Mouse (Mus musculus) bone marrow macrophage, adult 2 months (primary cell): ENCODE data around the gene Gm20683. TPM values are rescaled to one million over a fixed set of nuclear protein-coding genes. Genes with fewer than 3 reads are reported as not detected.

Source experiments
- H3K27ac ChIP-seq: 2 replicates; pipeline ENCODE4 v1.5.1; 2012; ENCODE audit warnings: low read depth, low read length; ENCODE audit not compliant: insufficient read depth
- H3K4me1 ChIP-seq: 2 replicates; pipeline ENCODE4 v1.6.1; 2012; ENCODE audit warnings: low read length; ENCODE audit not compliant: control insufficient read depth, insufficient read depth
- H3K4me3 ChIP-seq: 2 replicates; pipeline ENCODE4 v1.5.1; 2012; ENCODE audit warnings: mild to moderate bottlenecking, low read length, moderate library complexity; ENCODE audit not compliant: insufficient read depth
- CTCF ChIP-seq: IDR thresholded peaks from 2 replicates; pipeline ENCODE4 v1.5.1; 2012; ENCODE audit warnings: low read depth, mild to moderate bottlenecking, low read length, moderate library complexity
- POLR2A ChIP-seq: IDR thresholded peaks from 2 replicates; pipeline ENCODE4 v1.6.1; 2012; ENCODE audit warnings: mild to moderate bottlenecking, low read depth, low read length, borderline replicate concordance
- polyA plus RNA-seq: library from polyadenylated mRNA; stranded (reverse); fragments of >200 nt; gene quantifications from 2 replicates; pipeline ENCODE4 v1.2.4, GENCODE M21; 2012; ENCODE audit not compliant: missing spikeins, insufficient read depth, insufficient read length

The Gm20683 gene
- polyA plus RNA-seq, 1 experiment, result 1.5 TPM

DNA sequence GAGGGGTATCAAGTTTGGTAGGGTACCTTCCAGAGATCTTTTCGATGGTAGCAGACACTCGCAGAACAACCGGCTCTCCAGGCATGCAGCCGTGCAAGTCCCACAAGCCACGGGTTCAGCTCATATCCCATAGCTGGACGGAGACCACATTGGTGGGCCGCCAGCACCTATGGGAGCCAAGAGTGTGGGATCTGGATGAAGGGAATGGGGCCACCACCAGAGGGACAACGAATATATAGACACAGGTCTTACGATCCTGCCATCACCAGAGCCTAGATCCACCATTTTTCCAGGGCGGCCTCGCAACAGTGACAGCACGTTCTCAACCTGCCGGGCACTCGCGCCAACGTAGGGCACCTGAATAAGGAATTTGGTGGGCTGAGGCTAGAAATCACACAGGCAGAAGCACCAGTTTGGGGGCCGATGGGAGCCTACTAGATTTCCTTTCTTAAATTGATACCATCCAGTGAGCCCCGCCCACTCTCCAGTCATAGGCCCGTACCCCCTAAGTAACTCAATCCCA, 50.2 kb downstream of the Gm20683 start:
- Histone ChIP-seq H3K4me3 (peak overlapping the region; percentile 68), H3K4me1 (peaks cover 19% of the 10 kb centered on the region), H3K27ac (peak overlapping the region; percentile 84; the same call in 1 of the 2 replicates)
- TF ChIP-seq POLR2A (no peak), CTCF (no peak)

GRCm38 (mm10) chr17:25786781-25787504, 54.6 kb downstream of the Gm20683 start:
- Histone ChIP-seq H3K4me3 (no peak overlapping the region), H3K27ac (no peak overlapping the region), H3K4me1 (peaks cover 15% of the 10 kb centered on the region)
- TF ChIP-seq POLR2A (no peak), CTCF (no peak)

DNA sequence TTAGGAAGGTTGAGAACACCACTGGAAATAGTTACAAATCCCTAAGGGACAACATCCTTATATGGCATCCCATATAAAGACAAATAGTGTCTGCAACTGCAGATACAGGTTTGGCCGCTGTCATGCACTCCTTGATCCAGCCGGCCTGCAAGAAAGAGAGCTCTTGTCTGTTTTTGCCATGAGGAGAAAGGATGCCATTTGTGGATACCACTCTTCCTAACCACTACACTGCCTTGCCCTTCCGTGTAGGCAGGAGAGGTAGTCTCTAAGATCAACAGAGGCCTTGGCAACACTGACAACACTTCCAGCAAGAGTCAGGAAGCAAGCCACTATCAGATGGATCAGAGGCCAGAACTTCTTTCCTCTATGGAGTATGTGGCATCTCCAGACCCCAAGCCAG, 55.3 kb downstream of the Gm20683 start, which contains the start of gene Ccdc78:
TSS of gene Ccdc78 (plus strand) at position 301 of the 400 bp plus-strand sequence.
- no peak within 1 kb of the TSS for H3K27ac ChIP-seq
- peaks cover 13% of the 10 kb centered on the region for H3K4me1 ChIP-seq
- H3K4me3 ChIP-seq, result peak within 1 kb of the TSS; percentile 68
- TF ChIP-seq CTCF (no peak), POLR2A (no peak)

GRCm38 (mm10) chr17:25785281-25785745, 56.2 kb downstream of the Gm20683 start, which contains the start of gene Haghl:
Haghl (minus strand) TSS chr17:25785673.
- TF ChIP-seq CTCF (no peak), POLR2A (no peak)
- H3K4me1 ChIP-seq, result peaks cover 8% of the 10 kb centered on the region
- peak within 1 kb of the TSS; percentile 32 for H3K27ac ChIP-seq
- peak within 1 kb of the TSS; percentile 68 for H3K4me3 ChIP-seq

Other genes starting within 250 kb of the Gm20683 start
- gene Gng13, start 124.6 kb downstream of the Gm20683 start, polyA plus RNA-seq, result not detected in 2 replicates
- gene Chtf18, start 114.3 kb downstream of the Gm20683 start, polyA plus RNA-seq, result 7.4 and 14.1 TPM in 2 replicates
- gene Rpusd1, start 114.1 kb downstream of the Gm20683 start, polyA plus RNA-seq, result 10.1 and 10.2 TPM in 2 replicates
- gene Mslnl, start 105.7 kb downstream of the Gm20683 start, polyA plus RNA-seq, result not detected in 2 replicates
- not detected in 2 replicates for gene Msln, start 87.4 kb downstream of the Gm20683 start, polyA plus RNA-seq
- gene Narfl, start 68.0 kb downstream of the Gm20683 start, polyA plus RNA-seq, result 36.9 and 40.9 TPM in 2 replicates
- gene Haghl, start 56.1 kb downstream of the Gm20683 start, polyA plus RNA-seq, result 30.4 and 31.0 TPM in 2 replicates
- gene Ccdc78, start 55.2 kb downstream of the Gm20683 start, polyA plus RNA-seq, result not detected in 2 replicates
- gene Fam173a, start 48.9 kb downstream of the Gm20683 start, polyA plus RNA-seq, result 64.5 and 70.6 TPM in 2 replicates
- gene AC134908.4, start 46.1 kb downstream of the Gm20683 start, polyA plus RNA-seq, result not detected in 2 replicates
- 13.1 and 14.6 TPM in 2 replicates for gene Metrn, start 44.6 kb downstream of the Gm20683 start, polyA plus RNA-seq
- gene Fbxl16, start 32.7 kb downstream of the Gm20683 start, polyA plus RNA-seq, result not detected in 2 replicates
- gene Wdr24, start 18.1 kb downstream of the Gm20683 start, polyA plus RNA-seq, result 11.9 and 14.0 TPM in 2 replicates
- gene Jmjd8, start 12.9 kb downstream of the Gm20683 start, polyA plus RNA-seq, result 16.3 and 18.0 TPM in 2 replicates
- gene Stub1, start 8.4 kb downstream of the Gm20683 start, polyA plus RNA-seq, result 84.9 and 89.7 TPM in 2 replicates
- 1.6 and 3.7 TPM in 2 replicates for gene Rhbdl1, start 4.5 kb downstream of the Gm20683 start, polyA plus RNA-seq
- 30.8 and 35.1 TPM in 2 replicates for gene Rhot2, start 3.1 kb upstream of the Gm20683 start, polyA plus RNA-seq
- 11.7 and 13.1 TPM in 2 replicates for gene Wdr90, start 19.7 kb upstream of the Gm20683 start, polyA plus RNA-seq
- 10.3 and 16.6 TPM in 2 replicates for gene Mcrip2, start 27.0 kb upstream of the Gm20683 start, polyA plus RNA-seq
- gene Mettl26, start 33.3 kb upstream of the Gm20683 start, polyA plus RNA-seq, result 16.1 and 17.0 TPM in 2 replicates
- gene Wfikkn1, start 39.1 kb upstream of the Gm20683 start, polyA plus RNA-seq, result 0.84 and 1.4 TPM in 2 replicates
- 30.0 and 32.8 TPM in 2 replicates for gene Rab40c, start 78.0 kb upstream of the Gm20683 start, polyA plus RNA-seq
- 51.1 and 53.4 TPM in 2 replicates for gene Pigq, start 103.2 kb upstream of the Gm20683 start, polyA plus RNA-seq
- not detected in 2 replicates for gene Nhlrc4, start 103.2 kb upstream of the Gm20683 start, polyA plus RNA-seq
- gene A930017K11Rik, start 110.8 kb upstream of the Gm20683 start, polyA plus RNA-seq, result not detected in 2 replicates
- 12.1 and 12.7 TPM in 2 replicates for gene Capn15, start 144.0 kb upstream of the Gm20683 start, polyA plus RNA-seq
- 7.9 and 8.3 TPM in 2 replicates for gene Rab11fip3, start 227.8 kb upstream of the Gm20683 start, polyA plus RNA-seq
- gene Decr2, start 248.6 kb upstream of the Gm20683 start, polyA plus RNA-seq, result 29.0 and 30.7 TPM in 2 replicates